Mouse (Mus musculus): ENCODE data around the gene Gm3250.
"Not testable (repeated sequence)": the region's sequence is repeated elsewhere in the genome, so short reads cannot be mapped to it uniquely, and the experiment has no call there.

Gm3250 gene

GRCm38 (mm10) chr10:77782442-77782841 is at the start of gene Gm3250:
Gm3250 (minus strand) TSS chr10:77782542.
- not testable (repeated sequence) for DNase-seq

DNA sequence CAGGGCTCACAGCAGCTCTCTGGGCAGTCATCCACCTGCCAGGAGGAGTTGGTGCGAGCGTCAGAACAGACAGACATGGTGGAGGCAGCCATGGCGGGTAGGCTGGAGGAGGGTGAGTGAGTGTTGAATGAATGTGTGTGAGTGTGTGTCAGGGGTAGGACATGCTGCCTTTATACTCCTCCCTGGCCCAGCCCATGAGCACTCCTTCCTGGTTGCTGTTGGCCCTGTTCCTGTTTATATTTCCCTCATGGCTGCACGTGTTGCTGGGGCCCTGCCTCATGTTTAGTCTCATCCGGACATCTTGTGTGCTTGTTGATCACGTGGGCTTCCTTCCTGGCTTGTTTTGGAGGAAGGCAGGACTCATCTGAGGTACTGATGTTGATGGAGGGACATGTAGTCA is 44.6 kb upstream of the Gm3250 start, which contains the start of gene Krtap10-4:
Gene Krtap10-4, minus strand, starts transcription at position 145 of the 400 bp plus-strand sequence.
- DNase-seq: no peak

DNA sequence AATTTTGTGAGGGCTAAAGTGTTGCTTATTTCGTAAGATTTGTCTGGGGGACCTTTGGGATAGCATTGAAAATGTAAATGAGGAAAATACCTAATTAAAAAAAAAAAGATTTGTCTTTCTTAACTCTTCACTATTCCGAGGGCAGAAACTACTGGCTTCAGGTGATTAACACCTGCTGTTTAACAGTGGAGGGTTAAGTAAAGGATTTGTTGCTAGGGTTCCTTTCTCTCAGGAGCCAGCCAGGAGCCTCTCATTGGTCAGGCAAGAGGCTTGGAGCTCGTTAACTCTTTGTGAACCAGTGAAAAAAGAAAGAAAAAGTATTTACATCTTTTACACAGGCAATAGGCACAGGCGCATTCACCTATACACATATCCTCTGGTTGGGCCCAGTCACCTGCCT is 36.9 kb upstream of the Gm3250 start:
- DNase-seq: no peak

DNA sequence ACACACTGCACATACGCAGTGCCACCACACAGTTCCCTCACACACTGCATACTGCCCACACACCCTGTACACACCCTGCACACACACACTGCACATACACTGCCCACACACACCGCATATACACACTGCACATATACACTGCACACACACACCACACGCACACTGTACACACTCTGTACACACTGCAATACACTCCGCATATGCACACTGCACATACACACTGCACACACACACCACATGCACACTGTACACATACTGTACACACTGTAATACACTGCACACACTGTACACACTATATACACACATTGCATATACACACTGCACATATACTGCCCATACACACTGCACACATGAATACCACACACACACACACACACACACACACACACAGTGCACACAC is 36.2 kb upstream of the Gm3250 start:
- DNase-seq: no peak

DNA sequence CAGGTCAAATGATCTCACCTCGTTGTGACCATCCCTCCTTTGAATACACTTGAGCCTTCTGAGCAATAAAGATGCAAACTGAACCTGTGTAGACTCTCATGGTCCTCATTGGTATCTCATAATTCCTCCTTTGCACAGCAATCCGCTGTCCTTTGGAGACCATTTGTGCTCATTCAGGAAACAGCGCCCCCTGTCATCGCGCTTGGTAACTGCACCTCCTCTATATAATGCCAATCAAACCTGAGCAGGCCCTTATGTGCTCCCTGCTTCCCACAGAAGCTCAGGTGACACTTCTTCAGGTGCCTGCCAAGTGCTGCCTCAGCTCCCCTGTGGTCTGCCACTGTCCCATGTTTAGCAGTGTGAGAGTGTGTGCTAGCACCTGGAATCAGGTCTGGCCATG is 33.2 kb upstream of the Gm3250 start:
- DNase-seq: no peak

DNA sequence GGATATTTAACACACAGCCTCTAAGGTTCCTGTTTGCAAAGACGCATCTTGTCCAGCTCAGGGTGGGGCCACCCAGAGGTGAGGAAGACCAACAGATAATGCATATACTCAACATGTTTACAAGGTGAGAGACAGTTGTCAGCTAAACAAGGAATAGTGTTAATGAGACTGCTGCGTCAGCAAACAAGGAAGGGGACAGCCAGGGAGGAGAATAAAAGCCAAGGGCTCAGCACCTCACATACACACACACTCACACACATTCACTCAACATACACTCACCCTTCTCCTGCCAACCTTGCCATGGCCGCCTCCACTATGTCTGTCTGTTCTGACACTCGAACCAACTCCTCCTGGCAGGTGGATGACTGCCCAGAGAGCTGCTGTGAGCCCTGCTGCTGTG is 32.0 kb upstream of the Gm3250 start, which contains the start of gene Gm2696:
Gene Gm2696, plus strand, starts transcription at position 301 of the 400 bp plus-strand sequence.
- DNase-seq: no peak

GRCm38 (mm10) chr10:77811743-77812142 is 29.4 kb upstream of the Gm3250 start, which contains the start of gene Gm9507:
Gm9507 (minus strand) TSS chr10:77811843.
- DNase-seq: no peak

DNA sequence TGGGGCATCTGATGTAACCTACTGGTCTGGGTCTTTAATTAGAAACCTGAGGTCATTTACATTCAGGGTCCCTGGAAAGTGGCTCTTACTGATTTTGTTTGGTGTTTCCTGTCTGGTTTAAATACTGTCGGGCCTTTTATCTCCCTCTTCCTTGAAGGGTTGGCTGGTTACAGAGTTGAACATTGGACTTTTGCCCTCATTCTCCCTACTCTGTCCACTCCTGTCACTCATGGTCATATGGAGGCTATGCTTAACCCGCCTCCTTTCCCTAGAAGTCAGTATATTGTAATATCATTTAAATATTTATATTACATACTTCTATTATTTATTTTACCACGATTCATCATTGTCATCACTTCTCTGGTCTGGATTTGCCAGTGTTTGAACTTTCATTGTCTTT is 21.8 kb upstream of the Gm3250 start:
- DNase-seq: no peak

DNA sequence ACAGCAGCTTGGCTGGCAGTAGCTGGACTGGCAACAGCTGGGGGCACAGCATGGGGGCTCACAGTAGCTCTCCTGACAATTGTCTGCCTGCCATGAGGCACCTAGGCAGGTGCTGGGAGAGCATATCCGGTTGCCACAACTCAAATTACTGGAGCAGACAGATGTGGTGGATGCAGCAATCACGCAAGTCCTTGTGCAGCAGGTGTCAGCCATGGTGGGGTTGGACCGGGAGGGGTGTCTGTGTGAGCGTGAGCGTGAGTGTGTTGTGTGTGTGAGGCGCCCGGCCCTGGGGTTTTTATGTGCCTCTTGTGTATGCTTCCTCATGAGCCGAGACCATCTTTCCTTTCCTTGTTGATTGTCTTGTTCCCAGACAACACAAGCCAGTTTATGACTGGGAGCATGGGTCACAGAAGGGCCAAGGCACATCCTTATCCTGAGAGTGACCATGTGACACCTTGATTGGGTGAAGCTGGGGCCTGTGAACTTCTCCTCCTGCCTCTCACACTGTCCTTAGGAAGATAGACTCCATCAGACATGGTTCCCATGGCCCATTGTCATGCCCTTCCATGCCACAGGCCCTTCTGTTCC is 16.7 kb upstream of the Gm3250 start, which contains the start of gene Gm19668:
Gene Gm19668, minus strand, starts transcription at position 213 of the 588 bp plus-strand sequence.
- DNase-seq: no peak

DNA sequence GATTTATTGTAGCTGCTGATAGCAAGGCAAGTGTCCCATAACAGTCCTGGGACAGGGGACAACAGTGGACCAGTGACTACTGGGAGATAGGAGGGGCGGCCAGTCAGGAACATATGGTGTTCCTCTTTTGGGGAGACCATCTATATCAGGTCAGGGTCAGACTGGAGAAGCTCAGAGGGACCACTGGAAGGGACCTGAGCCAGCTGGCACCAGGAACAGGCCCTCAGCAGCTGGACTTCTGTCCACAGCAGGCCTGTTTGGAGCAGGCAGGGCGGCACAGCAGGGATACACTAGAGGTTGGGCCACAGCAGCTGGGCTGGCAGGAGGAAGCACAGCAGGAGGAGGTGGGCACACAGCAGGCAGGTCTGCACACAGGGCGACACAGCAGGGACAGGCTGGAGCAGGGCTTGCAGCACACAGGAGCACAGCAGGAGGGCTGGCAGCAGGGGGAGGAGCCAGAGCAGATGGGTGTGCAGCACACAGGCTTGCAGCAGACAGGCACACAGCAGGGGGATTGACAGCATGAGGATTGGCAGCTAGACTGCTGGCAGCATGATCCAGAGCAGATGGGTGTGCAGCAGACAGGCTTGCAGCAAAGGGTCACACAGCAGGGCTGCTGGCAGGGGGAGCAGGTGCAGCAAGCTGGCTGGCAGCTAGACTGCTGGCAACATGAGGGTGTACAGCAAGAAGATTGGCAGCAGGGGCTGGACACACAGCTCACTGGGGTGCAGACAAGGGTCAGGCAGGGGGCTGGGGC is 16.0 kb upstream of the Gm3250 start:
- not testable (repeated sequence) for DNase-seq

GRCm38 (mm10) chr10:77797677-77798076 is 15.3 kb upstream of the Gm3250 start:
- DNase-seq: no peak

- DNase-seq: no peak
Observed at GRCm38 (mm10) chr10:77794976-77795375, 12.6 kb upstream of the Gm3250 start, which contains the start of gene Gm9639. Gm9639 (minus strand) TSS chr10:77795076.

- DNase-seq: no peak
Observed at GRCm38 (mm10) chr10:77788621-77789020, 6.3 kb upstream of the Gm3250 start.

DNA sequence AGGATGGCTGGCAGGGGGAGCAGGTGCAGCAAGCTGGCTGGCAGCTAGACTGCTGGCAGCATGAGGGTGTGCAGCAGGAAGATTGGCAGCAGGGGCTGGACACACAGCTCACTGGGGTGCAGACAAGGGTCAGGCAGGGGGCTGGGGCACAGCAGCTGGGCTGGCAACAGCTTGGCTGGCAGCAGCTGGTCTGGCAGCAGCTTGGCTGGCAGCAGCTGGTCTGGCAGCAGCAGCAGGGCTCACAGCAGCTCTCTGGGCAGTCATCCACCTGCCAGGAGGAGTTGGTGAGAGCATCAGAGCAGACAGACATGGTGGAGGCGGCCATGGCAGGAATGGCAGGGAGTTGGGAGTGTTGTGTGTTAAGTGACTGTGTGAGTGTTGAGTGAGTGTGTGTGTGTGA is 5.5 kb upstream of the Gm3250 start, which contains the start of gene Gm7137:
Gene Gm7137, minus strand, starts transcription at position 325 of the 400 bp plus-strand sequence.
- DNase-seq: peak; percentile 4

DNA sequence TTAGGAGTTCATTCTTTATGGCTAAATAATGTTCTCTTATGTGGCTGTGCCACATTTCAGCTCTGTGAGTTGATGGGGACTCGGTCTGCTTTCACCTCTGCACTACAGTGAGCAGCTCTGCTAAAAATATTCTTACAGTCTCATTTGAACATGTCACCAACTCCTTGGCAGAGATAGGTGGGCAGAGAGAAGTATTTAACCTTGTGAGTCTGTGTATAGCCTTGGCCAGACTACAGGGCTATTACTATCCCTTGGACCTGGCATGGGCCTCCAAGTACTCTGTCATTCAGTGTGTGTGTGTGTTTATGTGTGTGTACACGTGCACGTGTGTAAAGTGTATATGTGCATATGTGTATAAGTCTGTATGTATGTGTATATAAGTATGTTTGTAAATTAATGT is 1.1 kb upstream of the Gm3250 start:
- not testable (repeated sequence) for DNase-seq

DNA sequence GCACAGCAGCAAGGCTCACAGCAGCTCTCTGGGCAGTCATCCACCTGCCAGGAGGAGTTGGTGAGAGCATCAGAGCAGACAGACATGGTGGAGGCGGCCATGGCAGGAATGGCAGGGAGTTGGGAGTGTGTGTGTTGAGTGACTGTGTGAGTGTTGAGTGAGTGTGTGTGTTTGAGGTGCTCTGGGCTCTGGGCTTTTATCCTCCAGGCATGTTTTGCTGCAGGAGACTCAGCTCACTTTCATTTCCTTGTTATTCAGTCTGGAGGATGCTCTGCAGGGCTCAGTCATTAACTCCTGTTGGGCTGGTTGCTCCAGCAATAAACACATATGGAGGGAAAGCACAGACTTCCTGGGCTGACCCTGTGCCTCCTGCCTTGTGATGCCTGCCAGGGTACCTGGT is 5.5 kb downstream of the Gm3250 start, which contains the start of gene Gm7138:
Gene Gm7138, minus strand, starts transcription at position 101 of the 400 bp plus-strand sequence.
- DNase-seq: not testable (repeated sequence)

DNA sequence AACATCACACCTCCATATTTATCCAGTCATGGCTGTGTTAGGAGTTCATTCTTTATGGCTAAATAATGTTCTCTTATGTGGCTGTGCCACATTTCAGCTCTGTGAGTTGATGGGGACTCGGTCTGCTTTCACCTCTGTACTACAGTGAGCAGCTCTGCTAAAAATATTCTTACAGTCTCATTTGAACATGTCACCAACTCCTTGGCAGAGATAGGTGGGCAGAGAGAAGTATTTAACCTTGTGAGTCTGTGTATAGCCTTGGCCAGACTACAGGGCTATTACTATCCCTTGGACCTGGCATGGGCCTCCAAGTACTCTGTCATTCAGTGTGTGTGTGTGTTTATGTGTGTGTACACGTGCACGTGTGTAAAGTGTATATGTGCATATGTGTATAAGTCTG is 10.2 kb downstream of the Gm3250 start:
- not testable (repeated sequence) for DNase-seq

DNA sequence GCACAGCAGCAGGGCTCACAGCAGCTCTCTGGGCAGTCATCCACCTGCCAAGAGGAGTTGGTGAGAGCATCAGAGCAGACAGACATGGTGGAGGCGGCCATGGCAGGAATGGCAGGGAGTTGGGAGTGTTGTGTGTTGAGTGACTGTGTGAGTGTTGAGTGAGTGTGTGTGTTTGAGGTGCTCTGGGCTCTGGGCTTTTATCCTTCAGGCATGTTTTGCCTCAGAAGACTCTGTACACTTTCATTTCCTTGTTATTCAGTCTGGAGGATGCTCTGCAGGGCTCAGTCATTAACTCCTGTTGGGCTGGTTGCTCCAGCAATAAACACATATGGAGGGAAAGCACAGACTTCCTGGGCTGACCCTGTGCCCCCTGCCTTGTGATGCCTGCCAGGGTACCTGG is 11.1 kb downstream of the Gm3250 start, which contains the start of gene Gm3238:
Gene Gm3238, minus strand, starts transcription at position 101 of the 400 bp plus-strand sequence.
- DNase-seq: not testable (repeated sequence)

GRCm38 (mm10) chr10:77769727-77770126 is 12.6 kb downstream of the Gm3250 start:
- DNase-seq: no peak

DNA sequence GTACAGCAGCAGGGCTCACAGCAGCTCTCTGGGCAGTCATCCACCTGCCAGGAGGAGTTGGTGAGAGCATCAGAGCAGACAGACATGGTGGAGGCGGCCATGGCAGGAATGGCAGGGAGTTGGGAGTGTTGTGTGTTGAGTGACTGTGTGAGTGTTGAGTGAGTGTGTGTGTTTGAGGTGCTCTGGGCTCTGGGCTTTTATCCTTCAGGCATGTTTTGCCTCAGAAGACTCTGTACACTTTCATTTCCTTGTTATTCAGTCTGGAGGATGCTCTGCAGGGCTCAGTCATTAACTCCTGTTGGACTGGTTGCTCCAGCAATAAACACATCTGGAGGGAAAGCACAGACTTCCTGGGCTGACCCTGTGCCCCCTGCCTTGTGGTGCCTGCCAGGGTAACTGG is 22.8 kb downstream of the Gm3250 start, which contains the start of gene Gm3233:
Gene Gm3233, minus strand, starts transcription at position 101 of the 400 bp plus-strand sequence.
- DNase-seq: not testable (repeated sequence)

GRCm38 (mm10) chr10:77753448-77753847 is 28.9 kb downstream of the Gm3250 start:
- no peak for DNase-seq

DNA sequence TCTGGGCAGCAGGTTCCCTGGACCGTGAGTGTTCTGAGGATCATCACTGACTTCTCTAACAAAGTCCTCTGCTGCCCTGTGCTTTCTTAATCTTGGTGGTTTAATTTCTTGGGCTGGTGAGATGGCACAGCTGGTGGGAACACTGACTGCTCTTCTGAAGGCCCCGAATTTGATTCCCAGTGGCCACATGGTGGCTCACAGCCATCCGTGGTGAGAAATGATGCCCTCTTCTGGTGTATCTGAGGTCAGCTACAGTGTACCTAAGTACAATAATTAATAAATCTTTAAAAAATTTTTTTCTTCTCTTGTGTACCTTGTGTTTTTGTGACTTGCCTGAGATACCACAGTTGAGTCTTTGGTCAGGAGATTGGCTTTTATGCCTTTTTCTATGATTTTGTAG is 30.0 kb downstream of the Gm3250 start:
- DNase-seq: not testable (repeated sequence)

- DNase-seq: not testable (repeated sequence)
Observed at GRCm38 (mm10) chr10:77751254-77751653, 31.1 kb downstream of the Gm3250 start, which contains the start of gene Gm9736. Gm9736 (minus strand) TSS chr10:77751354.
